Mouse (Mus musculus): Measurements from ENCODE around the gene Got1. TPM values are rescaled to one million over a fixed set of nuclear protein-coding genes. Genes with fewer than 3 reads are reported as not detected.

Got1 gene
- polyA plus RNA-seq, 1 experiment from 2014 or later: 49.3 TPM

DNA sequence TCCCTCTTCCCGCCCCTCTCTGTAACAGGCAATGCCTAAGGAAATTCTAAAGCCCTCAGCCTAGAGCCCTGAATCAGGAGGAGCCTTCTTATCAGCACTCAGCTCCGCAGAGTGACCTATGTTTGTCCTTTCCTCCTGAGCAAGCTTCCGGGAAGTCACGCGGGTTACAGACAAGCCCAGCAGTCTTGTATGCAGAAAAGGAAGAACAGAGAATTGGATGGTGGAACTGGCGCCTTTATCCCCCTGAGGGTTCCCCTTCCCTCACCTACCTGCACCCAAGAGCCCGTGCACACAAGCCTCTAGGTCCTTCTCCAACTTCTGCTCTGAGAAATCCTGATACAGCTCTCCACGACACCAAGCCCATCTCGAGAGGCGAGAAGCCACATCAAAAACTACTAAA is 4.0 kb downstream of the Got1 start:
- Histone ChIP-seq H3K27ac (replicated peaks) (0 out of 2 replicates have a peak overlapping the region, but pooled peaks have one; percentile 9), H3K4me3 (ENCODE audit: low read depth, low read length) (no peak overlapping the region), H3K4me1 (replicated peaks; ENCODE audit: control insufficient read depth, insufficient read depth) (no peaks in the 10 kb centered on the region), H3K36me3 (ENCODE audit: control insufficient read depth, insufficient read depth, low read length) (no peaks in the 10 kb centered on the region), H3K9ac (ENCODE audit: low read length) (no peak overlapping the region), H3K9me3 (ENCODE audit: control insufficient read depth, low read length) (no peaks in the 10 kb centered on the region), H3K4me2 (replicated peaks; ENCODE audit: low read depth) (no peak overlapping the region), H3K27me3 (ENCODE audit: control insufficient read depth, insufficient read depth, low read length) (no peaks in the 10 kb centered on the region)
- no peak for ATAC-seq (ENCODE audit: low FRiP score, low TSS enrichment)
- WGBS: 45% methylated on average over 9 of the region's 10 CpGs
- TF ChIP-seq CTCF (IDR thresholded peaks at IDR 0.05; ENCODE audit: low read depth) (no peak), EP300 (optimal IDR thresholded peaks at IDR 0.05) (no peak)
- peak; percentile 68 for DNase-seq (ENCODE audit: low spot score)

DNA sequence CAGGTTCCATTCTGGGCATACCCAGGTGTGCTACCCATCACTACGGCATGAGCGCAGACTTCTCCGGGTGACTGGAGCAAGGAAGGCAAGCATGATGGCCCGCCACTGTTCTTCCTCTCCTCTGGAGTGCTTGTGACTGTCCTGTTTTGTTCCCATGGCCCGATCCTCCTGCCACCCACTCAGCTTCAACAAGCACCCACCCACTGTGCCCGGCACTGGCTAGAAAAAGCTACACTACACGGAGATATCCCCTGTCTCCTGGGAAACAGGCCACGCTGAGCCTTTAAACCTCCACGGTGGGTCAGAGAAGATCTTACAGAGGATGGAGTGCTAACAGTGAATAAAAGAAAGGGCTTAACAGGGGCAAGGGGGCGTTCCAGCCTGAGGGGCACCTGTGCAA is 5.2 kb downstream of the Got1 start:
- DNase-seq (ENCODE audit: low spot score) (no peak), ATAC-seq (ENCODE audit: low FRiP score, low TSS enrichment) (no peak)
- TF ChIP-seq EP300 (optimal IDR thresholded peaks at IDR 0.05): no peak
- no peak for TF ChIP-seq CTCF (IDR thresholded peaks at IDR 0.05; ENCODE audit: low read depth)
- Histone ChIP-seq H3K4me2 (replicated peaks; ENCODE audit: low read depth) (no peak overlapping the region), H3K9me3 (ENCODE audit: control insufficient read depth, low read length) (no peaks in the 10 kb centered on the region), H3K9ac (ENCODE audit: low read length) (no peak overlapping the region), H3K4me1 (replicated peaks; ENCODE audit: control insufficient read depth, insufficient read depth) (no peaks in the 10 kb centered on the region), H3K27ac (replicated peaks) (no peak overlapping the region), H3K4me3 (ENCODE audit: low read depth, low read length) (no peak overlapping the region), H3K27me3 (ENCODE audit: control insufficient read depth, insufficient read depth, low read length) (no peaks in the 10 kb centered on the region), H3K36me3 (ENCODE audit: control insufficient read depth, insufficient read depth, low read length) (no peaks in the 10 kb centered on the region; the same call in 1 of the 2 replicates)
- 88% methylated on average over 10 of the region's 10 CpGs for WGBS

DNA sequence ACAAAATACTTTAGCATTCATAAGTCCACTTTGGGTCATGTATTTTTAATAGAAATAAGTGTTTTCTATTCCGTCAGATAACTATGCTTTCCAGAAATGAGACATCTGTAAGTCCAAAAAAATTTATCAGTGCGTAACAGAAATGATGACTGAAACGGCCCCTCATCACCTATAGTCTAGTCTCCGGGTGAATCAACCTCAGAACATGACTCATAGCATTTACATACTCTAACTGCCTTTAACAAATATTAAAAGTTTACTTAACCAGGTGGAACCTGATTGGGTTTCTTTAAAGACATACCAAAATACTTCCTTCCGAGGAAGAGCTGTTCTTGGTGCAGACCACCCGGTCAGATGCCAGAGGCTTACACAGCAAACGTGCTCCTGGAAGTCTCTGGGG is 6.1 kb downstream of the Got1 start:
- TF ChIP-seq EP300 (optimal IDR thresholded peaks at IDR 0.05): no peak
- TF ChIP-seq CTCF (IDR thresholded peaks at IDR 0.05; ENCODE audit: low read depth): no peak
- Histone ChIP-seq H3K9ac (ENCODE audit: low read length) (no peak overlapping the region), H3K4me2 (replicated peaks; ENCODE audit: low read depth) (no peak overlapping the region), H3K36me3 (ENCODE audit: control insufficient read depth, insufficient read depth, low read length) (no peaks in the 10 kb centered on the region; the same call in 1 of the 2 replicates), H3K9me3 (ENCODE audit: control insufficient read depth, low read length) (no peaks in the 10 kb centered on the region), H3K27ac (replicated peaks) (0 out of 2 replicates have a peak overlapping the region, but pooled peaks have one; percentile 13), H3K27me3 (ENCODE audit: control insufficient read depth, insufficient read depth, low read length) (no peaks in the 10 kb centered on the region), H3K4me3 (ENCODE audit: low read depth, low read length) (no peak overlapping the region), H3K4me1 (replicated peaks; ENCODE audit: control insufficient read depth, insufficient read depth) (no peaks in the 10 kb centered on the region)
- no peak for DNase-seq (ENCODE audit: low spot score)
- ATAC-seq (ENCODE audit: low FRiP score, low TSS enrichment): 0 out of 2 replicates have a peak, but pooled peaks have one; percentile 34
- WGBS: 54% methylated on average over 7 of the region's 7 CpGs

DNA sequence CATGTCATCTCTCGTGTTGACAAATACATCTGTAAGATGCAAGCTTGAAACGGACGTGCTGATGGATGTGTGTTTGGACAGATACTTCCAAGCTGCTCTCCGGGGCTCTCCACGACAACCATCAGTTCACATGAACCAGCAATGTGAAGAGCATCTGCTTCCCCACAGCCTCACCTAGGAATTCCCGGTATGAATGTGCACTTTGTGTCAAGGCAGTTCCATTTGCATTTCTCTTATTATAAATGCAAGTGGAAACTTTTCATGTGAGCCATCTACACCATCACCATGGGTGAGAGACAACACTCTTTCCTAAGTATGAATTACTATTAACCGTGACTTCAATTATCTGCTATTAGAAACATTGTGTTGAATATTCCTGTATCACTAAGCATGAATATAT is 6.6 kb downstream of the Got1 start:
- TF ChIP-seq EP300 (optimal IDR thresholded peaks at IDR 0.05): no peak
- no peak for TF ChIP-seq CTCF (IDR thresholded peaks at IDR 0.05; ENCODE audit: low read depth)
- WGBS: 67% methylated on average over 7 of the region's 7 CpGs
- Histone ChIP-seq H3K9ac (ENCODE audit: low read length) (no peak overlapping the region), H3K4me2 (replicated peaks; ENCODE audit: low read depth) (no peak overlapping the region), H3K27ac (replicated peaks) (no peak overlapping the region), H3K4me1 (replicated peaks; ENCODE audit: control insufficient read depth, insufficient read depth) (no peaks in the 10 kb centered on the region), H3K9me3 (ENCODE audit: control insufficient read depth, low read length) (no peaks in the 10 kb centered on the region), H3K36me3 (ENCODE audit: control insufficient read depth, insufficient read depth, low read length) (no peaks in the 10 kb centered on the region; the same call in 1 of the 2 replicates), H3K4me3 (ENCODE audit: low read depth, low read length) (no peak overlapping the region), H3K27me3 (ENCODE audit: control insufficient read depth, insufficient read depth, low read length) (no peaks in the 10 kb centered on the region)
- no peak for ATAC-seq (ENCODE audit: low FRiP score, low TSS enrichment)
- DNase-seq (ENCODE audit: low spot score): no peak

DNA sequence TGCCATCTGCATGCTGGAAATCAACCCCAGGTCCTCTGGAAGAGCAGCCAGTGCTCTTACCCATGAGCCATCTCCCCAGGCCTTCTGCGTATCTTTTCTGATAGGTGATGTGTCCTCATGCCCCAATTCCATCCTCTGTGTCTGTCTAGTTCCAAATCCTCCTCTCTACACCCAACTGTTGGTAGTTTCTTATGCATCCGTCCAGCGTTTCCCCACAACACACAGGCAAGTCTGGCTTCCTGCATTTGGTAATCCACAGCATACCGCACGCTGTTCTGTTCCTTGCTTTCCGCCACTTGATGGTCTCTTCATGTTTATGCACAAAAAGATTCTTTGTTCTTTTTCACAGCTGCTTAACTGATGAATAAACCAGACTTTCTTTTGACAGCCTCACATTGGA is 7.1 kb downstream of the Got1 start:
- H3K27ac ChIP-seq (replicated peaks): no peak overlapping the region
- H3K4me2 ChIP-seq (replicated peaks; ENCODE audit: low read depth): no peak overlapping the region
- no peak for ATAC-seq (ENCODE audit: low FRiP score, low TSS enrichment)
- H3K4me1 ChIP-seq (replicated peaks; ENCODE audit: control insufficient read depth, insufficient read depth): no peaks in the 10 kb centered on the region
- no peak for TF ChIP-seq CTCF (IDR thresholded peaks at IDR 0.05; ENCODE audit: low read depth)
- TF ChIP-seq EP300 (optimal IDR thresholded peaks at IDR 0.05): no peak
- no peaks in the 10 kb centered on the region for H3K27me3 ChIP-seq (ENCODE audit: control insufficient read depth, insufficient read depth, low read length)
- DNase-seq (ENCODE audit: low spot score): no peak
- H3K36me3 ChIP-seq (ENCODE audit: control insufficient read depth, insufficient read depth, low read length): no peaks in the 10 kb centered on the region; the same call in 1 of the 2 replicates
- H3K9me3 ChIP-seq (ENCODE audit: control insufficient read depth, low read length): no peaks in the 10 kb centered on the region
- WGBS: 82% methylated on average over 6 of the region's 6 CpGs
- H3K9ac ChIP-seq (ENCODE audit: low read length): no peak overlapping the region
- no peak overlapping the region for H3K4me3 ChIP-seq (ENCODE audit: low read depth, low read length)

DNA sequence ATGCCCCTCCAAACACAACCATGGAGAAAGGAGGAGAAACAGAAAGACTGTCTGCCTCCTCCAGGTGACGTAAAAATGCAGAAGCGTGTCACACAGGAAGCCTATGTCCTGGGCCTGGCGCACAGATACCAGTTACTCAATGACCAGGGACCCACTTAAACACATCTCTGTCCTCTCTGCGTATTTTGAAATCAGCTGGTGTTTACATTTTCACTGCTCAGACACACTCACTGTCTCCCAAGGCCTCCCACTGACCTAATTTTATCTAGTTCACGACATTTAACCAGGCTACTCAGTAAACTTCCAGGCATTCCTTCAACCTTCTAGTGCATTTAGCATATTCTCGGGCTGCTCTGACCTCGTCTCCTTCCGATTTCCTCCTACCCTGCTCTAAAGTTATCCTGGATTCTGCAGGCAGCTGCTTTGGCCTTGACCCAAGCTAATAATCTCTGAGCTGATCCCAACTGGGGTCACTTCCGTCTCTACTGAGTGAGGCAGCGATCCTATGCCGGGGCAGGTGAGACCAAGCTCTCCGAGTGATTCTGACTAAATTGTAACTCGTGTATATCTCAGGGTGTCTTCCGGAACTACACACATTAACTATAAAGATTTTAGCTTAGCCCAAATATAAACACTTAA is 7.9 kb downstream of the Got1 start:
- Histone ChIP-seq H3K4me2 (replicated peaks; ENCODE audit: low read depth) (no peak overlapping the region), H3K36me3 (ENCODE audit: control insufficient read depth, insufficient read depth, low read length) (no peaks in the 10 kb centered on the region; the same call in 1 of the 2 replicates), H3K27ac (replicated peaks) (no peak overlapping the region), H3K4me1 (replicated peaks; ENCODE audit: control insufficient read depth, insufficient read depth) (no peaks in the 10 kb centered on the region), H3K27me3 (ENCODE audit: control insufficient read depth, insufficient read depth, low read length) (no peaks in the 10 kb centered on the region), H3K9me3 (ENCODE audit: control insufficient read depth, low read length) (no peaks in the 10 kb centered on the region), H3K4me3 (ENCODE audit: low read depth, low read length) (no peak overlapping the region), H3K9ac (ENCODE audit: low read length) (no peak overlapping the region)
- DNase-seq (ENCODE audit: low spot score) (no peak), ATAC-seq (ENCODE audit: low FRiP score, low TSS enrichment) (no peak)
- WGBS: 67% methylated on average over 14 of the region's 14 CpGs
- TF ChIP-seq CTCF (IDR thresholded peaks at IDR 0.05; ENCODE audit: low read depth) (no peak), EP300 (optimal IDR thresholded peaks at IDR 0.05) (no peak)

Measured in stomach, postnatal 0 days (tissue).